Mouse (Mus musculus): ENCODE data around the gene Mrap2. TPM values are rescaled to one million over a fixed set of nuclear protein-coding genes. Genes with fewer than 3 reads are reported as not detected.
"Not testable (repeated sequence)": the region's sequence is repeated elsewhere in the genome, so short reads cannot be mapped to it uniquely, and the experiment has no call there.

Mrap2 gene
- not detected in 2 replicates for polyA plus RNA-seq (2012; ENCODE audit: insufficient read depth, low replicate concordance)

GRCm38 (mm10) chr9:87144106-87144505 is at the start of gene Mrap2:
Gene Mrap2, plus strand, starts transcription at chr9:87144306.
- peaks cover 21% of the 10 kb centered on the region for H3K4me1 ChIP-seq
- H3K4me3 ChIP-seq (replicated peaks): peak within 1 kb of the TSS; percentile 86
- H3K27me3 ChIP-seq (replicated peaks): peaks cover 44% of the 10 kb centered on the region
- H3K36me3 ChIP-seq (replicated peaks; ENCODE audit: low read length): no peaks in the 10 kb centered on the region
- no peak for TF ChIP-seq FLI1 (IDR thresholded peaks at IDR 0.05; ENCODE audit: low read length)
- no peak for TF ChIP-seq GATA1 (IDR thresholded peaks at IDR 0.05; ENCODE audit: borderline replicate concordance, low read length)
- H3K9me3 ChIP-seq: no peaks in the 10 kb centered on the region; the same call in 1 of the 2 replicates

DNA sequence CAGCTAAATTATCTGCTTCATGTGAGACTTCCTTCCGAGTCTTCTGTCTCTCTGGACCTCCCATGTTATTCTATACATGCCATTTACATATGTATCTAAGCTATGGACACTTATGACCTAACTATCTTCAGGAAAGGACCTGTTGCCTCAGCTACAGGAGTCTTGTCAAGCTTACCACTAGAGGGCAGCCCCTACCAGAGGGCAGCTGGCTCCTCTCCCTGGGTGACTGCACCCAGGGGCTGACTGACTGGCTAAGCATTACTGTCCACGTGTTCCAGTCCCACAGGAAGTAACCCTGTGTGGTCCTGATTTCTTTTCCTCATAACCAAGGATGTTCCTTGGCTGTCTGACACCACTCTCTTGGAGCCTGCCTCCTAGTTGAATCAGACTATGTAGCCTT is 46.1 kb upstream of the Mrap2 start:
- no peaks in the 10 kb centered on the region for H3K9me3 ChIP-seq
- H3K27me3 ChIP-seq (replicated peaks): no peaks in the 10 kb centered on the region
- H3K36me3 ChIP-seq (replicated peaks; ENCODE audit: low read length): no peaks in the 10 kb centered on the region
- H3K4me1 ChIP-seq: no peaks in the 10 kb centered on the region
- TF ChIP-seq GATA1 (IDR thresholded peaks at IDR 0.05; ENCODE audit: borderline replicate concordance, low read length): no peak
- H3K4me3 ChIP-seq (replicated peaks): no peak overlapping the region

- Histone ChIP-seq H3K4me3 (replicated peaks) (no peak overlapping the region), H3K4me1 (no peaks in the 10 kb centered on the region), H3K9me3 (no peaks in the 10 kb centered on the region), H3K27me3 (replicated peaks) (peaks cover 2% of the 10 kb centered on the region), H3K36me3 (replicated peaks; ENCODE audit: low read length) (no peaks in the 10 kb centered on the region)
- TF ChIP-seq FLI1 (IDR thresholded peaks at IDR 0.05; ENCODE audit: low read length) (no peak), GATA1 (IDR thresholded peaks at IDR 0.05; ENCODE audit: borderline replicate concordance, low read length) (no peak)
These were observed 29.1 kb upstream of the Mrap2 start for GRCm38 (mm10) chr9:87115019-87115418.

- H3K36me3 ChIP-seq (replicated peaks; ENCODE audit: low read length): no peaks in the 10 kb centered on the region
- peaks cover 2% of the 10 kb centered on the region for H3K27me3 ChIP-seq (replicated peaks)
- no peak overlapping the region for H3K4me3 ChIP-seq (replicated peaks)
- no peaks in the 10 kb centered on the region for H3K9me3 ChIP-seq
- no peaks in the 10 kb centered on the region for H3K4me1 ChIP-seq
- TF ChIP-seq GATA1 (IDR thresholded peaks at IDR 0.05; ENCODE audit: borderline replicate concordance, low read length) (no peak), FLI1 (IDR thresholded peaks at IDR 0.05; ENCODE audit: low read length) (no peak)
These were observed 28.6 kb upstream of the Mrap2 start for GRCm38 (mm10) chr9:87115456-87115931.

DNA sequence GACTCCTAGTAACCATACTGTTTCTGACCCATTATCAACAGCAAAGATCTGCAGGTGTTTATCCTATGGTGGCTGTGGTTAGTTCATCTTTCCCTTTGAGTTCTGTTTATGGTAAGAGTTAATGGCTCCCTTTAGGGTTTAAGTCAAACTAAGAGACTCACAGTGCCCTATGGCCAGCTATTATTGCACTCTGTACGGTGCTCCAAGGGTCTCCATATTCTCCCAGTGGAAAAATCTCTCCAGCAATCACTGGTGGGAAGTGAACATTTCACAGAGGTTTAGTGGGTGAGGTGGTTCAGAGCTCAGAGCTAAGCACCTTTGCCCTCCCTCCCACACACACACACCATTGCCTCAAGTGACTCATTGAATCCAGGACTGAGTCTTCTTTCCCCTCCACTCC is 28.1 kb upstream of the Mrap2 start:
- H3K9me3 ChIP-seq: no peaks in the 10 kb centered on the region
- TF ChIP-seq FLI1 (IDR thresholded peaks at IDR 0.05; ENCODE audit: low read length) (no peak), GATA1 (IDR thresholded peaks at IDR 0.05; ENCODE audit: borderline replicate concordance, low read length) (no peak)
- H3K4me3 ChIP-seq (replicated peaks): no peak overlapping the region
- no peaks in the 10 kb centered on the region for H3K36me3 ChIP-seq (replicated peaks; ENCODE audit: low read length)
- H3K27me3 ChIP-seq (replicated peaks): peaks cover 2% of the 10 kb centered on the region
- H3K4me1 ChIP-seq: no peaks in the 10 kb centered on the region

DNA sequence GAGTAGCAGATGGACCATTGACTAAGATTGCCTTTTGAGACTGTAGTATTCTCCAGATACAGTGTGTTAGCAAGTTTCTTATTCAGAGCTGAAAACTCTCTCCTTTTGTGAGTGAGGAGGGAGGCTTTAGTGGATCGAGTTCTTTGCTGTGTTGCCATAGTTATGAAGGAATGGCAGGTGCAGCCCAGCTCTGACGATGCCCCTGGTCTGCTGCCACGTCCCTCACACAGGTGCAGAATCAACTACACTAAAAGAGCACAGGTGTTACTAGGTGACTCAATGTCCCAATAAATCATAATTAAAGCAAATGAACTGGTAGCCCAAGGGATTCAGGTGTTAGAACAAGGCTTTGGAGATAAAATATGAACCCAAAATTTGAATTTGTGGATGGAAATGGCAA is 25.1 kb upstream of the Mrap2 start:
- H3K9me3 ChIP-seq: no peaks in the 10 kb centered on the region
- H3K4me1 ChIP-seq: no peaks in the 10 kb centered on the region
- H3K36me3 ChIP-seq (replicated peaks; ENCODE audit: low read length): no peaks in the 10 kb centered on the region
- no peak overlapping the region for H3K4me3 ChIP-seq (replicated peaks)
- H3K27me3 ChIP-seq (replicated peaks): peaks cover 2% of the 10 kb centered on the region
- TF ChIP-seq GATA1 (IDR thresholded peaks at IDR 0.05; ENCODE audit: borderline replicate concordance, low read length): no peak
- TF ChIP-seq FLI1 (IDR thresholded peaks at IDR 0.05; ENCODE audit: low read length): no peak

DNA sequence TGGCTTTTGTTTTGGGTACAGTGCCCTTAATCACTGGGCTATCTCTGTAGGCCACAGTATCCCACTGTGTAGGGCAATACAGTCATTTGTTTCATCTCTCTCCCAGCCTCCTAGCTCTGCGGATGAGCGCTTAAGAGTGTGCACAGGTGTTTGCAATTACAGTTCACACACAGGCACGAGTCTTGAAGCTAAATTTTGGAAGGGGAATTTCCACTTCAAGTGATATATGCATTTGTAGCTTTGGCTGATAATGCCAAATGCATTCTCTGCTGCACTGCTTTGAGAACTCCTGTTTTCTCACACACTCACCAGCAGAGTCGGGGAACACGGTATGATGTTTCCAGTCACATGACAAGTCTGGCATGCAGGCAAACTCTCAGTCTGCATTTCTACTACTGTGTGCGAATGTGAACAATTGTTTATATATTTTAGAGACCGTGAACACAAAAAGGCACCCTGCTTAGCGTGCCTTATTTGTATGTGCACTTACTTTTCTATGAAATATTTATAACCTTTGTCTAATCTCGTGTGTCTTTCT is 22.1 kb upstream of the Mrap2 start:
- H3K4me1 ChIP-seq: no peaks in the 10 kb centered on the region
- TF ChIP-seq FLI1 (IDR thresholded peaks at IDR 0.05; ENCODE audit: low read length) (no peak), GATA1 (IDR thresholded peaks at IDR 0.05; ENCODE audit: borderline replicate concordance, low read length) (no peak)
- H3K9me3 ChIP-seq: 0 out of 2 replicates have a peak, but pooled peaks cover 3% of the 10 kb centered on the region
- peaks cover 4% of the 10 kb centered on the region for H3K27me3 ChIP-seq (replicated peaks)
- H3K36me3 ChIP-seq (replicated peaks; ENCODE audit: low read length): no peaks in the 10 kb centered on the region
- no peak overlapping the region for H3K4me3 ChIP-seq (replicated peaks)

GRCm38 (mm10) chr9:87127046-87127445 is 17.1 kb upstream of the Mrap2 start:
- H3K4me3 ChIP-seq (replicated peaks); H3K4me1 ChIP-seq; H3K27me3 ChIP-seq (replicated peaks); H3K36me3 ChIP-seq (replicated peaks; ENCODE audit: low read length): not testable (repeated sequence)
- peaks cover 10% of the 10 kb centered on the region for H3K9me3 ChIP-seq

DNA sequence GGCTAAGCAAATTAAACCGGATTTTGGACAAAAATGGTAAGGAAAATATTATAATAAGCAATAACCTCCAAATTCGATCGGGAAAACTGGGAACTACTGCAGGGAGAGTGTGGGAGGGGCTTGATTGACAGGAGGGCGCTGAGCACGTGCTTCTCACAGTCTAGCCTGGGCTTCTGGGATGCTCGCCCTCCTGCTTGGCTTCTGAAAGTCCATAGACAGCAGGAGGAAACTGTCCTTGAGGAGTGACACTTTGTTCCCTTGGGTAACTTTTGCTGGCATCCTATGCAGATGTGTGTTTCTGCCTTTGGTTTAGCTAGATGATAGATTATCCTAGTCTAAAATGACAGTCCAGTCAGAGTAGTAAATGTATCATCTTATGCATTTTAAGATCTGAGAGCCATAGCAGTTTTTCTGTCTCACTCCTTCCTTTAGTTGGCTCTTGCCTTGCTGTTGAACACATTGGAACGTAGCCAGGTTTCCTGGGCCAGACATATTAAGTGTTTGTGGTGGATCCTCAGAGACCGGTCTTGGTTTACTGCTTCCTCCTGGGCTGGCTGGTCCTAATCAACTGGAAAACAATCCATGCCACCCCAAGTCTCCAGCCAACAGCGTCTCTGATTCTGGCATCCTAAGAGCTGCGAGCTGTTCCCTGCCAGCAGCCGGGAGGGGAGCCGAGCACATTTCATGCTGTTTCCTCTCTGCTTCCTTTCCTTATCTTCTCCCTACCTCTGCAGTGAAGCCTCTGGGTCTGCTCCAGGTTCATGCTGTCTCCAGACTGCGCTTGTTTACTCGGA is 8.1 kb upstream of the Mrap2 start:
- Histone ChIP-seq H3K4me1 (no peaks in the 10 kb centered on the region), H3K27me3 (replicated peaks) (peaks cover 10% of the 10 kb centered on the region), H3K9me3 (peaks cover 17% of the 10 kb centered on the region), H3K4me3 (replicated peaks) (no peak overlapping the region), H3K36me3 (replicated peaks; ENCODE audit: low read length) (no peaks in the 10 kb centered on the region)
- no peak for TF ChIP-seq GATA1 (IDR thresholded peaks at IDR 0.05; ENCODE audit: borderline replicate concordance, low read length)
- TF ChIP-seq FLI1 (IDR thresholded peaks at IDR 0.05; ENCODE audit: low read length): no peak

GRCm38 (mm10) chr9:87143076-87143475 is 1.0 kb upstream of the Mrap2 start:
- no peak overlapping the region for H3K4me3 ChIP-seq (replicated peaks)

More at GRCm38 (mm10) chr9:87143076-87143475, 1.0 kb upstream of the Mrap2 start:
- peaks cover 4% of the 10 kb centered on the region; the same call in 1 of the 2 replicates for H3K9me3 ChIP-seq
- TF ChIP-seq FLI1 (IDR thresholded peaks at IDR 0.05; ENCODE audit: low read length) (no peak), GATA1 (IDR thresholded peaks at IDR 0.05; ENCODE audit: borderline replicate concordance, low read length) (no peak)
- peaks cover 47% of the 10 kb centered on the region for H3K27me3 ChIP-seq (replicated peaks)
- H3K4me1 ChIP-seq: peaks cover 21% of the 10 kb centered on the region
- H3K36me3 ChIP-seq (replicated peaks; ENCODE audit: low read length): no peaks in the 10 kb centered on the region
